Comparison of ENCODE assay signal across 17 mouse cellular contexts in the genomic region with DNA sequence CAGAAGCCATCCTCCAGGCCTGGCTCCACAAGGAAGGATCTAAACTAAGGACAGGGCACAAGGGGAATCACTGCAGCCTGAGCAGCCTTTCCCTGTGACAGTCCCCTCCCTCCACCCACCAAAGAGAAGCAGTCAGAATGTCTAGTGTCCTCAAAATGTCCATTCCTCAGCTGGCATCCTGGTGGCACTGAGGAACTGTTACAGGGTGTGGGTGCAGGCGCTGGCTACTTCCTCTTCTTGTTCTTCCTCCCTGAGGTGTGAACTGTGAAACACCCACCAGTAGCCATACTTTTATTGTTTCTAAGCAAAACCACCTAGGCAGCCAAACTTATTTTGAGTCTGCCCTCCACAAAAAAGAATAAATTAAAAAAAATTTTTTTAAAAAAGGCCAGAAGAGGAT.
A peak's percentile ranks its signal among the peaks of the same experiment; 100 is the strongest.
DNase-seq lines count a peak whose midpoint lies in the region; ATAC-seq and TF ChIP-seq lines count a peak whose summit lies in the region.
"Had no signal": no experiment of that assay in that cellular context is flagged by ENCODE, and none has a peak within 500 bp of the region (broad histone marks: within the 10 kb centered on the region; RNA-seq: fewer than 3 reads in every experiment).

No protein-coding gene starts in this region.

- no peak for TF ChIP-seq POLR2A in MEL (IDR thresholded peaks at IDR 0.05; ENCODE audit: control insufficient read depth in 1 of 2, insufficient read depth in 1 of 2, low read depth in 1 of 2, low read length in 2 of 2, poor library complexity in 1 of 2)

- TF ChIP-seq RAD21 in MEL (IDR thresholded peaks at IDR 0.05; ENCODE audit: low read depth, low read length) = no peak

- no peak overlapping the region for H3K4me3 ChIP-seq in MEL (ENCODE audit: control insufficient read depth in 1 of 2, insufficient read depth in 1 of 2, low read depth in 2 of 2, low read length in 2 of 2)
- no peak overlapping the region for H3K4me3 ChIP-seq in midbrain, embryonic 16.5 days (ENCODE audit: low read depth, low read length)
- H3K4me3 ChIP-seq: embryonic facial prominence, embryonic 12.5 days; forebrain, embryonic 15.5 days; heart, adult 2 months; heart, embryonic 12.5 days; hindbrain, embryonic 15.5 days had no signal

- no peak overlapping the region for H3K4me2 ChIP-seq in midbrain, embryonic 16.5 days (ENCODE audit: low read length)
- H3K4me2 ChIP-seq: embryonic facial prominence, embryonic 12.5 days; forebrain, embryonic 15.5 days; heart, embryonic 12.5 days; hindbrain, embryonic 15.5 days had no signal

- no peaks in the 10 kb centered on the region for H3K4me1 ChIP-seq in MEL (ENCODE audit: control insufficient read depth in 1 of 2, insufficient read depth in 2 of 2, low read length in 2 of 2)
- no peaks in the 10 kb centered on the region for H3K4me1 ChIP-seq in midbrain, embryonic 16.5 days (ENCODE audit: control insufficient read depth, insufficient read depth, low read length)
- H3K4me1 ChIP-seq: embryonic facial prominence, embryonic 12.5 days; forebrain, embryonic 15.5 days; heart, embryonic 12.5 days; hindbrain, embryonic 15.5 days had no signal

- 94% methylated on average over 1 of the region's 1 CpGs for WGBS in midbrain, embryonic 16.5 days

- no peaks in the 10 kb centered on the region for H3K27me3 ChIP-seq in MEL (ENCODE audit: control insufficient read depth in 1 of 2, insufficient read depth in 2 of 2, low read length in 2 of 2)
- H3K27me3 ChIP-seq in splenic B cell, adult 2 months (ENCODE audit: control insufficient read depth, insufficient read depth, low read length, poor library complexity, severe bottlenecking) = no peaks in the 10 kb centered on the region
- no peaks in the 10 kb centered on the region for H3K27me3 ChIP-seq in midbrain, embryonic 16.5 days (ENCODE audit: control insufficient read depth, insufficient read depth, low read depth, low read length)
- H3K27me3 ChIP-seq: CH12.LX; embryonic facial prominence, embryonic 12.5 days; forebrain, embryonic 15.5 days; hindbrain, embryonic 15.5 days had no signal

- peak; percentile 59; the same call in 1 of the 2 replicates for ATAC-seq in frontal cortex, adult (ENCODE audit: low TSS enrichment)
- peak; percentile 39 to 51; a peak in 2 of 4 replicates for ATAC-seq in hematopoietic stem cell, adult 5-6 weeks (replicated peaks in 1 of 2; ENCODE audit: insufficient read depth in 1 of 2, low FRiP score in 2 of 2, low TSS enrichment in 1 of 2, low read depth in 1 of 2, poor library complexity in 2 of 2, severe bottlenecking in 2 of 2)
- no peak for ATAC-seq in midbrain, embryonic 16.5 days
- ATAC-seq: forebrain, embryonic 15.5 days had no signal

- TF ChIP-seq EP300 in MEL (IDR thresholded peaks at IDR 0.05; ENCODE audit: low read depth in 1 of 2, low read length in 2 of 2) = no peak

- no peaks in the 10 kb centered on the region for H3K79me2 ChIP-seq in MEL (ENCODE audit: control insufficient read depth, insufficient read depth, low read length, poor library complexity)

- TF ChIP-seq CTCF in MEL (IDR thresholded peaks at IDR 0.05 in 2 of 3, conservative IDR thresholded peaks at IDR 0.05 in 1 of 3; ENCODE audit: control insufficient read depth in 1 of 3, insufficient read depth in 1 of 3, low read depth in 2 of 3, low read length in 3 of 3, poor library complexity in 1 of 3, severe bottlenecking in 1 of 3) = no peak; a peak in 1 of 6 replicates

- no peaks in the 10 kb centered on the region for H3K9me3 ChIP-seq in MEL (replicated peaks; ENCODE audit: insufficient read depth, low read length)
- no peaks in the 10 kb centered on the region for H3K9me3 ChIP-seq in midbrain, embryonic 16.5 days (replicated peaks; ENCODE audit: control insufficient read depth, low read length, poor library complexity, severe bottlenecking)
- H3K9me3 ChIP-seq: embryonic facial prominence, embryonic 12.5 days; forebrain, embryonic 15.5 days; heart, embryonic 12.5 days; hindbrain, embryonic 15.5 days had no signal

- H3K27ac ChIP-seq in MEL (ENCODE audit: control insufficient read depth, low read depth, low read length) = no peak overlapping the region
- no peak overlapping the region for H3K27ac ChIP-seq in midbrain, embryonic 16.5 days (ENCODE audit: low read length)
- H3K27ac ChIP-seq: embryonic facial prominence, embryonic 12.5 days; forebrain, embryonic 15.5 days; heart, adult 2 months; hindbrain, embryonic 15.5 days had no signal

- H3K36me3 ChIP-seq in MEL (ENCODE audit: control insufficient read depth in 1 of 2, insufficient read depth in 2 of 2, low read length in 2 of 2) = no peaks in the 10 kb centered on the region
- H3K36me3 ChIP-seq in splenic B cell, adult 2 months (ENCODE audit: control insufficient read depth, insufficient read depth, low read length, poor library complexity, severe bottlenecking) = no peaks in the 10 kb centered on the region
- H3K36me3 ChIP-seq in midbrain, embryonic 16.5 days (ENCODE audit: control insufficient read depth, insufficient read depth, low read length) = no peaks in the 10 kb centered on the region
- H3K36me3 ChIP-seq: embryonic facial prominence, embryonic 12.5 days; forebrain, embryonic 15.5 days; heart, embryonic 12.5 days; hindbrain, embryonic 15.5 days had no signal

- DNase-seq in frontal cortex, postnatal 14 days (ENCODE audit: low spot score in 2 of 2) = no peak
- peak; percentile 17 for DNase-seq in MEL (ENCODE audit: low read depth, low spot score)
- DNase-seq in splenic B cell, adult 2 months (ENCODE audit: low read depth, low spot score) = peak; percentile 9
- no peak for DNase-seq in ovary, postnatal 36 days (ENCODE audit: low spot score)
- DNase-seq: adrenal gland, adult 2 months; adrenal gland, postnatal 25 days; cerebellum, adult 2 months; cerebellum, postnatal 14 days; heart, adult 2 months had no signal

- H3K9ac ChIP-seq in MEL (ENCODE audit: control insufficient read depth, low read depth, low read length, poor library complexity, severe bottlenecking) = no peak overlapping the region
- no peak overlapping the region for H3K9ac ChIP-seq in midbrain, embryonic 16.5 days (ENCODE audit: low read depth, low read length)
- H3K9ac ChIP-seq: embryonic facial prominence, embryonic 12.5 days; forebrain, embryonic 15.5 days; heart, embryonic 12.5 days; hindbrain, embryonic 15.5 days had no signal

TF ChIP-seq in MEL, 35 proteins besides CTCF, POLR2A, EP300 and RAD21:
- no peak for TF ChIP-seq TAL1 (IDR thresholded peaks at IDR 0.05; ENCODE audit: low read length)
- TF ChIP-seq JUND (IDR thresholded peaks at IDR 0.05; ENCODE audit: low read depth, low read length) = no peak
- no peak for TF ChIP-seq ZKSCAN1 (IDR thresholded peaks at IDR 0.05; ENCODE audit: low read depth, low read length)
- no peak for TF ChIP-seq POLR2AphosphoS5 (IDR thresholded peaks at IDR 0.05; ENCODE audit: borderline replicate concordance, low read depth, low read length)
- TF ChIP-seq E2F4 (IDR thresholded peaks at IDR 0.05; ENCODE audit: borderline replicate concordance, low read depth, low read length) = no peak
- no peak for TF ChIP-seq SIN3A (IDR thresholded peaks at IDR 0.05; ENCODE audit: low read length)
- no peak for TF ChIP-seq MXI1 (IDR thresholded peaks at IDR 0.05; ENCODE audit: low read depth, low read length)
- no peak for TF ChIP-seq CHD2 (IDR thresholded peaks at IDR 0.05; ENCODE audit: low read length)
- TF ChIP-seq RCOR1 (IDR thresholded peaks at IDR 0.05; ENCODE audit: low read depth, low read length) = no peak
- TF ChIP-seq USF2 (IDR thresholded peaks at IDR 0.05; ENCODE audit: borderline replicate concordance in 1 of 2, insufficient read depth in 1 of 2, low read depth in 1 of 2, low read length in 2 of 2) = no peak
- TF ChIP-seq MYC (IDR thresholded peaks at IDR 0.05; ENCODE audit: low read depth, low read length) = no peak
- no peak for TF ChIP-seq ELF1 (IDR thresholded peaks at IDR 0.05; ENCODE audit: low read depth, low read length)
- TF ChIP-seq GABPA (IDR thresholded peaks at IDR 0.05; ENCODE audit: low read depth, low read length) = no peak
- TF ChIP-seq CHD1 (IDR thresholded peaks at IDR 0.05; ENCODE audit: low read depth, low read length) = no peak
- no peak for TF ChIP-seq KAT2A (conservative IDR thresholded peaks at IDR 0.05; ENCODE audit: low read depth, low read length)
- TF ChIP-seq NELFE (IDR thresholded peaks at IDR 0.05; ENCODE audit: low read depth, low read length) = no peak
- no peak for TF ChIP-seq NRF1 (IDR thresholded peaks at IDR 0.05; ENCODE audit: insufficient read depth, low read depth, low read length, poor library complexity, severe bottlenecking)
- no peak for TF ChIP-seq GATA1 (IDR thresholded peaks at IDR 0.05; ENCODE audit: low read depth, low read length)
- no peak for TF ChIP-seq MAFK (IDR thresholded peaks at IDR 0.05; ENCODE audit: borderline replicate concordance, low read depth, low read length)

Comparison
In these comparisons a context has a peak if more than half of its experiments do, and no peak if none do; other contexts are left out.
1. DNase-seq: peak in MEL (single experiment) and splenic B cell, adult 2 months (single experiment); none in frontal cortex, postnatal 14 days (0 of 2) and ovary, postnatal 36 days (single experiment).